Mouse (Mus musculus) intestine, embryonic 14.5 days (tissue): ENCODE measurements around the gene Sgsm1. TPM values are rescaled to one million over a fixed set of nuclear protein-coding genes. Genes with fewer than 3 reads are reported as not detected.

ENCODE experiments used
- microRNA-seq: library from miRNA; unstranded; fragments of <30 nt; microRNA quantifications from one replicate; pipeline ENCODE4, GENCODE M21; 2016
- polyA plus RNA-seq: library from polyadenylated mRNA; unstranded; fragments of >200 nt; fragmentation: Nextera tagmentation; extraction: Ambion mirVana; gene quantifications from 2 replicates; pipeline ENCODE4 v1.2.1, GENCODE M21; 2014

The Sgsm1 gene
- polyA plus RNA-seq, 1 experiment from 2014 or later, result 8.8 TPM

Small RNAs within 50 kb of the gene (microRNA-seq; reads per million reads assigned to microRNA genes)
- gene Mir7229 (not detected), gene Mir7230 (not detected)

Other genes with a start within 250 kb of the Sgsm1 start
- gene Crybb2, start 240.7 kb downstream of the Sgsm1 start, polyA plus RNA-seq, result not detected in 2 replicates
- gene Crybb3, start 229.2 kb downstream of the Sgsm1 start, polyA plus RNA-seq, result 0.28 and 1.2 TPM in 2 replicates
- gene 2900026A02Rik, start 89.5 kb downstream of the Sgsm1 start, polyA plus RNA-seq, result 6.9 TPM in 2 replicates
- not detected in 2 replicates for gene Tmem211, start 83.9 kb downstream of the Sgsm1 start, polyA plus RNA-seq
- not detected in 2 replicates for gene Aym1, start 46.5 kb upstream of the Sgsm1 start, polyA plus RNA-seq
- gene Wscd2, start 179.5 kb upstream of the Sgsm1 start, polyA plus RNA-seq, result 6.0 and 6.6 TPM in 2 replicates